In genomic region chr13:94398568-94399374, GRCm38 (mm10) we compare ENCODE assay signal across 15 mouse cellular contexts. TPM values are rescaled to one million over a fixed set of nuclear protein-coding genes. Genes with fewer than 3 reads are reported as not detected.
DNase-seq lines count a peak whose midpoint lies in the region; ATAC-seq and TF ChIP-seq lines count a peak whose summit lies in the region.
"Had no signal": no experiment of that assay in that cellular context is flagged by ENCODE, and none has a peak within 500 bp of the region (broad histone marks: within the 10 kb centered on the region; RNA-seq: fewer than 3 reads in every experiment).

No protein-coding gene starts in this region.

- WGBS in midbrain, embryonic 11.5 days, result 90% methylated on average over 12 of the region's 12 CpGs

- no peak for TF ChIP-seq CTCF in embryonic fibroblast, embryonic 13.5 days (IDR thresholded peaks at IDR 0.05; ENCODE audit: borderline replicate concordance, insufficient read depth, low read length)

- peaks cover 2% of the 10 kb centered on the region; the same call in 1 of the 2 replicates for H3K36me3 ChIP-seq in midbrain, embryonic 11.5 days (ENCODE audit: control insufficient read depth, insufficient read depth, low read length)

- H3K27ac ChIP-seq in embryonic fibroblast, embryonic 13.5 days (ENCODE audit: insufficient read depth, low read length), result peak overlapping the region; percentile 1; the same call in 1 of the 2 replicates
- no peak overlapping the region for H3K27ac ChIP-seq in midbrain, embryonic 11.5 days (ENCODE audit: low read depth, low read length)
- H3K27ac ChIP-seq: heart, adult 2 months; hindbrain, embryonic 12.5 days had no signal

- DNase-seq in frontal cortex, postnatal 25 days (ENCODE audit: low spot score in 2 of 2), result no peak
- DNase-seq in layer of hippocampus, adult 18-20 months (ENCODE audit: low spot score in 2 of 2), result peak; percentile 19 to 66
- no peak for DNase-seq in layer of hippocampus, postnatal 10 days (ENCODE audit: low spot score in 2 of 2)
- DNase-seq in 3T3-L1 (ENCODE audit: low read depth, low spot score), result peak; percentile 20
- DNase-seq in midbrain, embryonic 11.5 days (ENCODE audit: low spot score, missing footprints), result no peak
- DNase-seq: cerebellum, adult 18-20 months; kidney, adult 8-10 months; thymus, postnatal 14 days had no signal

- ATAC-seq in frontal cortex, adult (ENCODE audit: low TSS enrichment), result peak; percentile 62
- ATAC-seq in midbrain, embryonic 11.5 days (ENCODE audit: low FRiP score), result no peak

- no peak overlapping the region for H3K4me3 ChIP-seq in embryonic fibroblast, embryonic 13.5 days (ENCODE audit: insufficient read depth, low read length)
- no peak overlapping the region for H3K4me3 ChIP-seq in midbrain, embryonic 11.5 days (ENCODE audit: low read depth, low read length)
- H3K4me3 ChIP-seq: erythroblast, embryonic 14.5 days; heart, adult 2 months; hindbrain, embryonic 12.5 days; myocyte had no signal

- no peaks in the 10 kb centered on the region for H3K27me3 ChIP-seq in midbrain, embryonic 11.5 days (ENCODE audit: control insufficient read depth, insufficient read depth, low read length)
- H3K27me3 ChIP-seq: hindbrain, embryonic 12.5 days had no signal

- H3K9me3 ChIP-seq in midbrain, embryonic 11.5 days (ENCODE audit: control insufficient read depth, low read length), result no peaks in the 10 kb centered on the region
- H3K9me3 ChIP-seq: hindbrain, embryonic 12.5 days had no signal

- no peak for TF ChIP-seq POLR2A in embryonic fibroblast, embryonic 13.5 days (IDR thresholded peaks at IDR 0.05; ENCODE audit: low read depth, low read length)

- H3K4me1 ChIP-seq in embryonic fibroblast, embryonic 13.5 days (ENCODE audit: control insufficient read depth, insufficient read depth, low read length), result peaks cover 5% of the 10 kb centered on the region
- H3K4me1 ChIP-seq in midbrain, embryonic 11.5 days (ENCODE audit: control insufficient read depth, insufficient read depth, low read length), result no peaks in the 10 kb centered on the region
- H3K4me1 ChIP-seq: hindbrain, embryonic 12.5 days had no signal

- no peak overlapping the region for H3K4me2 ChIP-seq in midbrain, embryonic 11.5 days
- H3K4me2 ChIP-seq: hindbrain, embryonic 12.5 days; liver, embryonic 11.5 days had no signal

- no peak overlapping the region for H3K9ac ChIP-seq in midbrain, embryonic 11.5 days (ENCODE audit: low read length)
- H3K9ac ChIP-seq: hindbrain, embryonic 12.5 days had no signal

RNA-seq across cellular contexts. Expression of gene Ap3b1, which starts 40.0 kb away (rescaled TPM):
- 10 to 100 TPM; 56.0 to 56.3 TPM for total RNA-seq in layer of hippocampus, adult 18-20 months (2021)
- total RNA-seq in layer of hippocampus, postnatal 10 days (2021), result 10 to 100 TPM; 45.4 to 46.2 TPM
- 72.7 and 73.0 TPM in 2 replicates for polyA plus RNA-seq in embryonic fibroblast, embryonic 13.5 days (2011; ENCODE audit: insufficient read length, low read depth, missing spikeins)
- polyA plus RNA-seq in midbrain, embryonic 11.5 days (2014; fragmentation: Nextera tagmentation; extraction: Ambion mirVana), result 39.0 and 42.6 TPM in 2 replicates

Comparison
In these comparisons a context has a peak if more than half of its experiments do, and no peak if none do; other contexts are left out.
1. DNase-seq: peak in layer of hippocampus, adult 18-20 months (2 of 2) and 3T3-L1 (single experiment); none in frontal cortex, postnatal 25 days (0 of 2), layer of hippocampus, postnatal 10 days (0 of 2) and midbrain, embryonic 11.5 days (single experiment).